Mouse (Mus musculus) cerebellum, adult 18-20 months (tissue): ENCODE measurements around the gene Fam19a1.

Experiments used
- DNase-seq, 2 experiments: peaks; one replicate each; pipeline ENCODE4 v3.0.0; 2021

Fam19a1 gene

DNA sequence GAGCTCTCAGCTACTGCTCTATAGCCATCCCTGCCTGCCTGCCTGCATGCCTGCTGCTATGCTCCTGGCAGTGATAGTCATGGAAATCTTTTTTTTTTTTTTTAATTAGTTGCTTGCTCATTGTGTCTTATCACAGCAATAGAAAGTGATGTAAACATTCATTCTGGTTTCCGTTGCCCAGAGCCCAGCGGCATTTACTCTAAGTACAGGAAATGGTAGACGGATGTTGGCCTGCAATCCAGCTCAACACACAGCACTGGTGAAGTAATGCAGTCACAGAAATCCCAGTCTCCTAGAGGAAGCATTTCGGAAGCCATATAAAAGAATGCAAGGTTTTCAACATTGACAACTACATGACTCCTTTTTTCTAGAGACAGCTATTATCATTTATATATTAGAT lies 153.5 kb downstream of the Fam19a1 start:
- DNase-seq, result no peak

DNA sequence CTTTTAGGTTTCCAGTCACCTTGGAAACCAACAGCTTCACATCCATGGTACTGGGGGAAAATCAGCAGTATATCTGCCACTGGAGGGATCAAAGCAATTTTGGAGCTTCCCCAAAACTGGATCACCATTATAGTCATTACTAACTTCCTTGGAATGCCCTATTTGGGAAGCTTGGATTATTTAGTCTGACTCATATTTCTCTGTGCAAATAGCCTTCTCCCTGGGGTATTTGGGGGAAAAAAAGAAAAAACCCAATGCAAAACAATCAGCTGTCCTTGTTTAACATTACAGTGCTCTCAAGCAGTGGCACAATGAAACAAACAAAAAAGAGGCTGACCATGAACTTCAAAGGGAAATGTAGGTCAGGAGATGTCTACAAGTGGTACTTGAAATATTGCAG lies 155.8 kb downstream of the Fam19a1 start:
- no peak for DNase-seq

DNA sequence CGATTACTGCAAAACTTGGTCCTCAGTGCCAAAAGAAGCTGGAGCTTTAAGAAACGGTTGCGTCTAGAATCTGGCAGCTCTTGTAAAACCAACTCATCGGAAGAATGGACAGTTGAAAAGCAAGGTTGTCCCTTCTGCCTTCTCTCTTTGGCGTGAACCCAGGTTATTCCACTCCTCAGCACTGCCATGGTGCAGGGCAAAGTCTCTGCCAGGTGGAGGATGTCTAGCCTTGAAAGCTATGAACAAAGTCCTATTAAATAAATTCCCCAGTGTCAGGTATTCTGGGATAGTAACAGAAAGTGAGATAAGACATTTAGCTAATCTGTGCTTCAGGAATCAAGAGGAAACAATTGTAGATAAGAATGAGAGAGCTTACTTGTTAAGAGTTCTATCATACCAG lies 157.5 kb downstream of the Fam19a1 start:
- DNase-seq, result no peak

DNA sequence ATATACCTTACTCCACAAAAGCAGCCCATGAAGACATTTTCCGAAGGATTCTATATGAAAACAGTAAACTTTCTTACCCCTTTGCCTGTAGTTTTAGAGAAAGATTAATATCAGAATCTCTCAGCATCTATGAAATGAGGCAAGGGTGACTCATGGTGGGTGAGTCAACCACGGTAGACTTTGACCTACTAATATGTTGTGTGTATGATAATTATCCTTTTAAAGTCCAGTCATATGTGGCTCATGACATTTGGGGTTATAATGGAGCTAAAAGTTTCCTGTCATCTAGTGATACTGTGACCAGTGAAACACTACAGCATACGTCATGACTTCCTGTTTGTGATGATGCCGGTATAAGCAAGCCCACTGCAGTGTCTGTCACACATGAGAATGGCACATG lies 170.8 kb downstream of the Fam19a1 start:
- no peak for DNase-seq

DNA sequence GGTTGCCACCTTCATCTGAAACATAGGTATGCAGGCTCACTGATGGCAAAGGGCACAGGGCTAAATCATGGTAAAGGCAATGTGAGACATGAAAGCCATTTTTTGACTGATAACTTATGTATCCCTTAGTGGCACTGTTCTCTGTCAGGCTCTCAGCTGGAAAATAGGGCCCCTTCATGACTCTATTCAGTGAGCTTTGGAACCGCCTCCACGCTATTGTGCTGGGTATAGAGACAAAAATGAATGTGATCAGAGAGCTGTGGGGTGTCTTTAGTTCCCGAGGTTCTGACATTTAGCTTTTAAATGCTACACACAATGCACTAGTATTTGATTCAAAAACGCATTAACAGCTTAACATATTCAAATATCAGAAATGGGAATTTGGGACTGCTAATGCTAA lies 171.6 kb downstream of the Fam19a1 start:
- DNase-seq, result no peak

DNA sequence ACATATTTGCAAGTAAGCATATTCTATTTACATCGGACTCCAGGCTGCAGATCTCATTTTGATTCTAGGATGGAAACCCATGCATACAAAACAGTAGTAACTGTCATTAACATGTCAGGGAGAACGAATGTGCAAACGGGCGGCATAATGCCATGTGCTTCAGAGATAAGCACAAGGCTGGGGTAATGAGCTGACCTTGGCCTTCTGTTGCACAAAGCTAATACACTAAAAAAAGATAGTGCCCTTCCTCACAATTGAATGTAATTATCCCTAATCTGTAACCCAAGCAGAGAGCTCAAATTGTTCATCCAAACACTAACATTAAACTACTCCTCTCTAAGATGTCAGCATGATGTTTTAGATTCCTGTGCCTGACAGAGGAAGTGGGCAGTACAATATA lies 173.3 kb downstream of the Fam19a1 start:
- DNase-seq, result no peak

DNA sequence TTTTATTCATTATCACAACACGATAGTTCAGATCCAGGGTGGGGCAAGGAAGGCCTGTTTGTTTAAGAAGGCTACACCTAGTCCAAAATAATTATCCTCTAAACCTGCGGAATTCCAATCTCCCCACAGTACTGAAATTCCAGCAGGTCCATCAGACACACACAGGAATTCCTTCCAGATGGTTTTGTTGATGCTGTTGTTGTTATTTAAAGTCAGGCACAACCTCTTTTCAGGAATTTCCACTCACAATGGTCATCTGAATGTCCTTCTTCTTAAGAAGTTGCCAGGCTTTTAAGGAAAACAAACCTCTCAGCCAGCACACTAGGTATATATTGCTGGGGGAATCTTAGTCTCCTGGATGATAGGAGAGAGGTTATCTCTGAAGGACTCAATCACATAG lies 174.4 kb downstream of the Fam19a1 start:
- DNase-seq, result no peak

DNA sequence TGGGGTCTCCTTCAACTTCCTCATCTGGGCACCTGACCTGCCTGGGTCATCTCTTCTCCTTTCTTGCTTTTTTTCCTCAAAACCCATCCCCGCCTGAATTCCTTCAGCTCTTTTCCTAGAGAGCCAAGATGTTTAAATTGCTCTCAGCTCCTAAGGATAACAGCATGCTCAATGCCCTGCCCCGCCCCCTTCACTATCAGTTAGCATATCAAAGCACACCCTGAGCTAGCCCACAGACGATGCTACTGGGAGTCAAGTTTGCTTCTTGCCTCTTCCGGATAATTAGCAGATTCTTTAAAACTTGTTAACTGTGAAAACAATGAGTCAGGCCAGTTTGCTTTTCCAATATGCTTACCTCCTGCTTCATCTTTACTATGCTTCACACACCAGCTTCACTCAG lies 176.7 kb downstream of the Fam19a1 start:
- DNase-seq, result no peak

DNA sequence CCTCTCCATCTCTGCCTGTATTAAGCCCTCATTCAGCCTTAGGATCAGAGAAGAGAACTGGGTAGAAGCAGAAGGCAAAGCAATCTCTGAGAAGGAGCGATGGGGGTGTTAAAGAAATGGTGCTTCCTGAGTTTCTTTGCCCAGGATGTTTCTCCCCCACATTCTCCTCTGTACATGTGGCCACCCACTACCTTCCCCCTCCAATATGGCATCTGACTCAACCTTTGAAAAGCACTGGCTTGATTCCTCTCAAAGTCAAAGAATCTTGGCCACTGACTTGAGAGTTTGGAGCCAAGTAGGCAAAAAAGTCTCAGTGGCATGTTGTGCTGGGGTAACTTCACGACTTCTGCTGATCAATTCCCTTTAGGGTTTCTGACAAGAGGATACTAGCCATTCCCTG lies 234.5 kb downstream of the Fam19a1 start:
- no peak for DNase-seq

DNA sequence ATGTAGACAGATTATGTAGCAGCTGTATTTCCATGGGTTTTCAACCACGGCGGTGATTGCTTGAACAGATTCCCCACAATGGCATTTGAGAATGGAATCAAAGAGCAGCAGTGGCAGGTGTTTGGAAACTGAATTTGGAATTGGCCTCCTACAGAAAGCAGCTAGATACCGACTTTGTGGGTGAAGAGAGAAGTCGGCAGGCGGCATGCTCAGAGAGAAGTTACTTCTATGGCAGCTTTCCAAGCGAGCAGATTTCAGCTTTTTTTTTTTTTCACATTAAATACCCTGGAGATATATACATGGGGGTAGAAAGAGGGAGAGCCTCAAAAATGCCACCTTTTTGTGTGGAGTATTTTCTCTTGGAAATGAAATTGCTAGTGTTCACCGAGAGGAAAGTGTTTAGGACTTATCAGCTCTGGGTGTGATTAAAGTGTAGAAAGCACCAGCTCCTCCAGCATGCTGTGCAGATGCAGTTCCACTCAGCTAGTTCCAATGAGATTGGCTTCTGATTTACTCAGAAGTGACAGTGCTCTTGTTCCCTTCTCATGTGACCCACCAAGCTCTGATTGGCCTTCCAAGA lies 236.6 kb downstream of the Fam19a1 start:
- DNase-seq, result no peak

DNA sequence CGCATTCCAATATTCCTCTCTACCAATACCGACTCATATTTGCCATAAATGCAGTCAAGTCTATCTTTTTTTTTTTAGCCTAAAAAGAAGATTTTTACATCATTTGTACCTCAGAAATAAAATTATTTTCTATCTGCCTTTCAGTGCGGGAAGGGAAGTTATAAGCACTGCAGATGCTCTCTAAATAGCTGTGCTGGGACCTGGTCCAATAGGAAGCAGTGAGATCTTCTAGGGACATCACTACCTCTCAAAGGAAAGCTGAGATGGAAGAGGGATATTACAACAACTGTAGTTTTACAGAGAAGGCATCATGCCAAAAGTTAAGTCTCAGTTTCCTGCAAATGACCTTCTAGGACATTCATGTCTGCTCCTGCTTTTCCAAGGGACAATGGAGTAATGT lies 256.6 kb downstream of the Fam19a1 start:
- no peak for DNase-seq

DNA sequence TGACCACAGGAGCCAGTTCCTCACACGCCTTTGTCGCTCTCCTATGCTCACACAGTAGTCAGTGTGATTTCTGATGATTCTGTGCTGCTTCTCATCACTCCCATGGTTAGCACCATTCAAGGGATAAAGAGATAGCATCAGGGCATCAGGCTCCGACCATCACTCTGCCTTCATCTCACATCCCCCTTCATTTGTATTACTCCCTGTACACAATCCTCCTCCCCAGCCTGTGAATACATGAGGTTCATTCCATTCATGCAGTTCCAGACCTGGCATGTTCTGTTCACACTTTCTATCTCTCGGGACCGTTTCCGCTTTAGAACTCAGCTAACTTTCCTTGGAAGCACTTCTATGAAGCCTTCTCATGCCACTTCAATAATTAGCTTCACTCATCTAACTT lies 259.9 kb downstream of the Fam19a1 start:
- no peak for DNase-seq

DNA sequence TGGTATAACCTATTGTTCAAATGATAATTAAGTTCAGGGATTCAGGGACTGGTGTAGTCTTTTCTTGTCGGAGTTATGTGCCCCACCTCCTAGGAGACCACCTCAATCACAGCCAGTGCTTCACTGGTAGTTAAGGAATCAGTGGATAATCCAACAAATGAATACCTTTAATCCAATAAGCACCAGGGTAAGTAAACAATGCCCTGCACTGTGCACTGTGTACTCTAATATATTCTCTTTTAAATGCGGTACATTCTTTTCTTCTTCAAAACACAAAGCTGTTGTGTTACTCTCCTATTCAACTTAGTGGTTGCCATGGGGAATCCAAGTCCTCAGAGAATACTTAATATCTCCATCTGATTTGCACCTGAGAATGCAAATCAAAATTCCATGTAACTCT lies 260.3 kb downstream of the Fam19a1 start:
- DNase-seq, result no peak

DNA sequence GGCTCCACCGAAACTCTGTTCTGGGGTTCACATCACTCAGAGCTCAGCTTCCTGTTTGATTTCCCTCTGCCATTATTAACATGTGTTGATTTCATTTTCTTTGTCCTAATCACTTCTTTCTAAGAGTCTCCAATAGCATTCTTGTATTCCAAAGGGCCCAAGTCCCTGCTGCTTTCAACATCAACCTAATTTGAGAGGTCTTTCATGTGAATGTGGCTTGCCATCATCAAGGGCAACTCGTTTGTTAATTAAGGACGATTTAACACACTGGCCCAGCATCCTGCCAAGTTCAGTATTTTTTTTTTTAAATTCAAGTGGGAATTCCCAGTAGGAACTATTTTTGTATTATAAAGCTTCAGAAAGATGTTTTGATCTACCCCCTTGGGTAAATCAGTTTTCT lies 263.8 kb downstream of the Fam19a1 start:
- no peak for DNase-seq

DNA sequence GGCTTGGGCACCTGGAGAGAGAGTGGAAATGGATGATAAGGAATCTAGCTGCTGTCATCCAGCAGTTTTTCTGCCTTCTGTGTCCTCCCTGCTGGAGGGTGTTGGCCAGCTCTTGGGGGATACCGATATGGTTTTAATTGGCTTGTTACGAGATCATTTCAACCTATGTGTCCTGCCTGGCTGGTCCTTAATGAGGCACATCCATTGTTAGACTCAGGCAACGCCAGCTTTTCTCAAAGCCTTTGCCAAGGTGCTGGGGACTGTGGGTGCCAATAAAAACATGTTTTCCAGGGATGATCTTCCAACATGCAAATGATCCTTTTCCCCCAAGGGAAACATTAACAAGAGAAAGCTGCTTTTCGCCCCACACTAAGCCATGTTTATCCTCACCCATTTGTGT lies 266.3 kb downstream of the Fam19a1 start:
- DNase-seq, result no peak

DNA sequence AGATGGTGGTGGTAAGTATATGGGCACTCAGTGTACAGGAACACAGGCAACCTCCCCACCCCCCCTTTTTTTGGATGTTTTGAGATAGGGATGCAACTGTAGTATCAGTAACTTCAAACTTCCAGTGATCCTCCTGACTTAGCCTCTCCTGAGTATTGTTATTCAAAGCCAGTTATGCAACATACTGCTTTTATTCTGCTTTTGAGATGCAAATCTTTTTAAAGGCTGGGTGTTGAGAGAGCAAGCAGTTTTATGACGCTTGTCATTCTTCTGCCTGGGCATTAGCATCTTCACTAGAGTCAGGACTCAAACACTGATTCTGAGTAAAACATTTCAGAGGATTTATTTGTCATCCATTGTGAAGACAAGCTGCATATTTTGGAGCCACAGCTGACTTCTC lies 271.5 kb downstream of the Fam19a1 start:
- no peak for DNase-seq

DNA sequence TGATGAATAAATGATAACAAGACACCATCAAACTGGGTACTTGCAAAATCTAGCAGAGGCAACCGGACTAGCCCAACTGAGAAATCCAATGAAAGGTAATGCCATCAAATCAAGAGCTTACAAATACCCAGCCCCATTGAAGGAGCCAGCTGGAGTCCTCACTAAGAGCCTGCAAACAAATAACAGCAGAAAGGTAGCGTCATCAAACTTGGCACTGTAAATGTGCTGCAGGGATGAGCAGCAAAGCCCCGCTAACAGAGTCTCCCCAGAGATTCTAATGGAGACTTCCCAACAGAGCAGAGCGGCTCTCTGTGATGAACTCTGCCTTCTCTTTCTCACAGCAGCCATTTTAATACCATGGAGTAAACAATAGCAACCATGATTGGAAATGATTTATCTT lies 305.9 kb downstream of the Fam19a1 start:
- DNase-seq, result no peak

DNA sequence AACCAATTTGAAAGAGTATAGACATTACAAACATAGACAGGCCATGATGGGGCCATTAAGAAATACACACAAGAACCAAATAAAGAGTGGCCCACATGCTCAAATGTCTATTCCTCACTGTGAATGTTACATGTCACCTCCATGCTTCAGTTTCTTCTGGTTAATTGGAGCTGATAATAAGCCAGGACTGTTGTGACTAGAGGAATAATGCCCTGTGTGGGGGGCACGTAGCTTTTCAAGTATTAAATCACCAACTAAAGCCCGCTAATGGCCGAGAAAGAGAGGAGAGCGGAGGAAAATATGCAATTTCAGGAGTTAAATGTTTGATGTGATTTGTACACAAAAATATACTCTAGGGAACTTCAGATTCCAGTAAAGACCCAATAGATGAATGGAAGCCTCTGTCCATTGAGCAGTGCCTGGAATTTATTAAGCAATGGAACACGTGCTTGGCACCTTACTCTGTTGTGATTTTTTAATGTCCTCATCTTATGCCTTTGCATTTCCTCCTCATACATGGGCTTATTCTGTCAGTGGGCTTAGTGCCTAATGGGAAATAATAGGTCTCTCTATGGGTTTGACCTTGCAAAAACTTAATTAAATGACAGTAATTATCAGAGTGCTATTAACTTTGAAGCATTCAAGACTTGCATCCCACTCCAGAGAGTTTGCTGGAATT lies 306.9 kb downstream of the Fam19a1 start:
- no peak for DNase-seq

DNA sequence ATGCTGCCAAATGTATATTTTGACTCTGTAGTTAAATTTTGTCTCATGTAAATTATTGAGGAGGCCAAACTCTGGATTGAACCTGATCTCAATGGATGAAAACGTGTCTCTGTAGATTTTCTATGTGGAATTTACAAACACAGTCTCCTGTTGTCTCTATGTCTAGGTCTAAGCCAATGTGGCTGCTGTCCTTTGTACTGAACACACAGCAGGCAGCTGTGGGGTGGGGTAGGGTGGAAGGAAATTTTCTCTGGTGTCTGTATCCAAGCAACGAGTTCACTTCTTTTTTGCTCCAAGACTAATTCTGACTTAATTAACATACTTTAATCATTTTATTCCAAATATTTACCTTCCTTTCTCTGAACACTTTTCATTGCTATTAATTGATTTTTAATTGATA lies 307.6 kb downstream of the Fam19a1 start:
- DNase-seq, result no peak

DNA sequence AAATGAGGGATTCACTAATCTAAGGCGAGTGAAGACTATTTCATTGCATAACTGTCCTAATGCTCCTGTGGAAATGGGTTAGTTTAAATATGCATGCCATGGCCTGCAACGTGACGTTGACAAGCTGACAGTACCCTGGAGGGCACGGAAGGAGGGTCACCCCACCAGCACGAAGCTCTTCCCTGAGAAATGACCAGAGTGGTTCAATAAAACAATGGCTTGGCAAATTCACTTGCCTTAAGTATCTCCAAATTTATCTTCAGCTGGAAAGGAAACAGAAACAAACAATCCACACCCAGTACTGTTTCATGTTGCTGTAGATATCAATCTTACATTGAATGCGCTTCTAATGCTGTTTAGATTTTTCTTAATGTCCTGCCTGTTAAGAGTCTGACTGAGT lies 316.4 kb downstream of the Fam19a1 start:
- no peak for DNase-seq

DNA sequence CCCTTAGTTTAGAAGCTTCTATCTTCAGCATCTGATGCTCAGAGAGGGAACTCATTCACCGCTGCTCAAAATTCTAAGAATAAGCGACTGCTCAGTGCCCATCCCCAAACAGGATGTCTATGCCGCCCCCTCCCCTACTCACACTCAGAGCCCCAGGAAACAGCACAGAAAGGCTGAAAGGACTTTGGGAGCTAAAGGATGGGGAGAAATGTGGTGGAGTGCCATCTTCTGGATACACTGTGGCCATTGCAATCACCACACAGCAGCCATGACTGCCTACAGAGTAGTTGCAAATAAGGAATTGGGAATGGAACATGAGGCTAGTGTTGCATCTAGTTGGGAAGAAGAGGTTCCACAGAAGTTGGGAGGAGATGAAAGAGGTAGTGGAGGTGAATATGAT lies 319.4 kb downstream of the Fam19a1 start:
- DNase-seq, result no peak

DNA sequence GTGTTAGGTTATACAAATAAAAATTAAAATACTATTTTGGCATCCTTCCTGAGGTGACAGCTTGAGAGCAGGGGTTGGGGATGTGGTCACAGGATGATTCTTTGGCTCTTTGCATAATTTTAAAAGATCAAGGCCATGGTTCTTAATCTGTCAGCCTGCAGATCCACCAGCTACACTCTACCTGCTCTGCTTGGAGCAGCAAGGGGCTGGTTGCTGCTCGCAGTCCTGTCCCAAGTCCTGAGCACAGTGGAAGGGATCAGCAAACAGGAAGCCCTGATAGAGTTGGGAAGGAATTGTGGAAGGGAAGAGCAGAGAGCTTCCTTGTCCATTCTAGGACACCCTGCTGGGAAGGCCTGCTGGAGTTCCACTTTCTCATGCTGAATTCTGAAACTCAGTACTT lies 320.9 kb downstream of the Fam19a1 start:
- no peak for DNase-seq

DNA sequence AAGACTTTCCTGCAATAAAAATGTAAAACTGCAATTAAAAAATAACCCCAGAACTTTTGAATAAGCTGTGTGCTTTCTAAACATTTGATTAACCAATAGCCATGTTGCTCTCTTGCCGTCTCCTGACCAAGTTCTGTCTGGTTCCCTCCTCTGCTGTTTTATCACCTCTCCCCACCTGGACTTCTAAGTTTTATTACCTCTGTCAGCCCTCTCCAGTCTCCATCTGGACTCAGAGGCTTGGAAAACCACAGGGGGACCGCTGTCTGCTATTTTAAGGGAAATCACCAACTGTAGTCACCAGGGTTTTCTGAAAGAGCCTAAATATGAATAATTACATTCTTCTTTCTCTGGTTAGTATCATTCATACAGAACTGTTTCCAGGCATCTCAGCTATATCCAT lies 322.6 kb downstream of the Fam19a1 start:
- no peak for DNase-seq

DNA sequence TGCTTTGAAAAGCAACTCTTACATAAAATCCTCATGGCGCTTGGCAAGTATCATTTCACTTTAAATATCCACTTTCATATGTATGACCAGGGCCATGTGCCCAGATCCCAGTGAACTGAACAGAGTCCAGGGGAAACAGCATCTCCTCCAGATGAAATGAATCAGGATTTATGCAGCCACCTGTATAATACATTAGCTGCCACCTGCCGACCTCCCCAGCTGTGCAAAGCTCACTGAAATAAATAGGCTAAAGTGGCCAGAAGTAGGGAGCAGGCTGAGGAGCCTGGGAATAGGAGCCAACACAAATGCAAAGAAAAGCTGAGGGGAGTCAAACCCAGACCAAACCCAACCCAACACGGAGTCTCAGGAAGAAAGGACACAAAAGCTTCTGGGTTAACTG lies 324.9 kb downstream of the Fam19a1 start:
- no peak for DNase-seq

DNA sequence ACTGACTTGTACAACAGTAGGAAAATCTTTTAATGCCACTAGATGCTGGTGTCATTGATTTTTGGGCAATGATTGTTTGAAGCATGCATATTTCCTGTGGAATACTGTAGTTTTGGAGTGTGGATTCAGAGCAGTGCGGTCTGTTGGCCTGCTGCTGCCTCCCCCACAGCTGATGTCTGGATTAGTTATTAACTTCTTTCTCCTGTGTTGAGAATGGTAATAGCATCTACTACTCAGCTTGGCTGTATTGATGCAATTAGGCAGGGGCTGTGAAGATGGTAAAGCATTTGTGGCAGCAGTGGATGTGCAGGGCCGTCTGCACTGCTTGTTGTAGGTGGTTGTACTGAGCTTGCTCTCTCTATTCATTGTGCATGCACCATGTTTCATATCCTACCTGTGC lies 326.5 kb downstream of the Fam19a1 start:
- DNase-seq, result no peak
